Mouse (Mus musculus) intestine, embryonic 15.5 days (tissue): Measurements from ENCODE around the gene Irf5. TPM values are rescaled to one million over a fixed set of nuclear protein-coding genes. Genes with fewer than 3 reads are reported as not detected.
"Not testable (repeated sequence)": the region's sequence is repeated elsewhere in the genome, so short reads cannot be mapped to it uniquely, and the experiment has no call there.

Source experiments
- ATAC-seq: fragments of 200-750 bp; cut with Nextera tagmentation; 2 replicates; pipeline ENCODE4 v1.8.0; 2017; ENCODE audit warnings: moderate TSS enrichment, moderate library complexity
- H3K27ac ChIP-seq: fragments of 300-500 bp; sonication (generic); 2 replicates; pipeline ENCODE4 v1.5.1; 2015; ENCODE audit warnings: mild to moderate bottlenecking, inconsistent platforms
- H3K27me3 ChIP-seq: fragments of 300-500 bp; sonication (generic); replicated peaks from 2 replicates; pipeline ENCODE4 v1.6.1; 2015; ENCODE audit warnings: inconsistent platforms
- H3K36me3 ChIP-seq: fragments of 300-500 bp; sonication (generic); 2 replicates; pipeline ENCODE4 v1.6.1; 2015; ENCODE audit warnings: inconsistent platforms
- H3K4me1 ChIP-seq: fragments of 300-500 bp; sonication (generic); replicated peaks from 2 replicates; pipeline ENCODE4 v1.6.1; 2015; ENCODE audit warnings: inconsistent platforms
- H3K4me2 ChIP-seq: fragments of 300-500 bp; sonication (generic); replicated peaks from 2 replicates; pipeline ENCODE4 v1.6.1; 2015; ENCODE audit warnings: mild to moderate bottlenecking, inconsistent platforms
- H3K4me3 ChIP-seq: fragments of 300-500 bp; sonication (generic); replicated peaks from 2 replicates; pipeline ENCODE4 v1.5.1; 2015; ENCODE audit warnings: inconsistent platforms
- H3K9ac ChIP-seq: fragments of 300-500 bp; sonication (generic); 2 replicates; pipeline ENCODE4 v1.6.1; 2015; ENCODE audit warnings: inconsistent platforms
- H3K9me3 ChIP-seq: fragments of 300-500 bp; sonication (generic); 2 replicates; pipeline ENCODE4 v1.6.1; 2016; ENCODE audit warnings: inconsistent platforms
- WGBS: fragments of 180-500 bp; shearing (Covaris S2); methylation state at CpG from one replicate; pipeline ENCODE4 v1.1.7; 2015; 5-methylcytosine and 5-hydroxymethylcytosine counted together
- polyA plus RNA-seq: library from polyadenylated mRNA; unstranded; fragments of >200 nt; fragmentation: Nextera tagmentation; extraction: Ambion mirVana; gene quantifications from 2 replicates; pipeline ENCODE4 v1.2.1, GENCODE M21; 2015

Irf5 gene
- polyA plus RNA-seq, 1 experiment from 2014 or later: 7.1 TPM

- Histone ChIP-seq H3K9ac (no peak overlapping the region), H3K36me3 (peaks cover 24% of the 10 kb centered on the region; the same call in 1 of the 2 replicates), H3K4me1 (no peaks in the 10 kb centered on the region), H3K4me3 (no peak overlapping the region), H3K4me2 (no peak overlapping the region), H3K9me3 (no peaks in the 10 kb centered on the region), H3K27me3 (no peaks in the 10 kb centered on the region), H3K27ac (no peak overlapping the region)
- ATAC-seq: no peak
- 95% methylated on average over 2 of the region's 2 CpGs for WGBS
Measured at GRCm38 (mm10) chr6:29557112-29557511, 30.7 kb downstream of the Irf5 start.

GRCm38 (mm10) chr6:29576388-29576787, 50.0 kb downstream of the Irf5 start:
- H3K9ac ChIP-seq, H3K9me3 ChIP-seq, H3K4me1 ChIP-seq, H3K27ac ChIP-seq, H3K4me2 ChIP-seq, H3K27me3 ChIP-seq, H3K4me3 ChIP-seq, ATAC-seq: not testable (repeated sequence)
- 85% methylated on average over 3 of the region's 3 CpGs for WGBS
- H3K36me3 ChIP-seq: peaks cover 20% of the 10 kb centered on the region

- no peak overlapping the region for H3K27ac ChIP-seq
- no peaks in the 10 kb centered on the region for H3K27me3 ChIP-seq
- no peak overlapping the region for H3K9ac ChIP-seq
- 91% methylated on average over 1 of the region's 1 CpGs for WGBS
- ATAC-seq: no peak
- no peak overlapping the region for H3K4me2 ChIP-seq
- no peaks in the 10 kb centered on the region for H3K4me1 ChIP-seq
- peaks cover 13% of the 10 kb centered on the region for H3K36me3 ChIP-seq
- H3K9me3 ChIP-seq: no peaks in the 10 kb centered on the region
- no peak overlapping the region for H3K4me3 ChIP-seq
Measured at GRCm38 (mm10) chr6:29580770-29581169, 54.3 kb downstream of the Irf5 start.

GRCm38 (mm10) chr6:29581202-29581601, 54.8 kb downstream of the Irf5 start:
- H3K4me3 ChIP-seq: no peak overlapping the region
- WGBS: 92% methylated on average over 3 of the region's 3 CpGs
- no peak overlapping the region for H3K27ac ChIP-seq
- no peaks in the 10 kb centered on the region for H3K9me3 ChIP-seq
- H3K36me3 ChIP-seq: peaks cover 13% of the 10 kb centered on the region
- H3K9ac ChIP-seq: no peak overlapping the region
- no peaks in the 10 kb centered on the region for H3K4me1 ChIP-seq
- ATAC-seq: no peak
- H3K27me3 ChIP-seq: no peaks in the 10 kb centered on the region
- no peak overlapping the region for H3K4me2 ChIP-seq

Other genes starting within 250 kb of the Irf5 start
- gene Fam71f2, start 247.0 kb upstream of the Irf5 start, polyA plus RNA-seq: 0.24 and 0.39 TPM in 2 replicates
- not detected in 2 replicates for gene Fam71f1, start 207.5 kb upstream of the Irf5 start, polyA plus RNA-seq
- gene Calu, start 178.6 kb upstream of the Irf5 start, polyA plus RNA-seq: 289 and 306 TPM in 2 replicates
- gene Opn1sw, start 138.2 kb upstream of the Irf5 start, polyA plus RNA-seq: 0.29 and 0.53 TPM in 2 replicates
- gene Ccdc136, start 130.3 kb upstream of the Irf5 start, polyA plus RNA-seq: 7.4 and 7.7 TPM in 2 replicates
- 9.7 and 10.1 TPM in 2 replicates for gene Flnc, start 93.4 kb upstream of the Irf5 start, polyA plus RNA-seq
- gene Atp6v1f, start 58.9 kb upstream of the Irf5 start, polyA plus RNA-seq: 294 and 331 TPM in 2 replicates
- gene Atp6v1fnb, start 55.2 kb upstream of the Irf5 start, polyA plus RNA-seq: 0.24 TPM in 1 of 2 replicates, not detected in the other
- 13.7 and 15.5 TPM in 2 replicates for gene Kcp, start 18.7 kb upstream of the Irf5 start, polyA plus RNA-seq
- gene Tnpo3, start 83.3 kb downstream of the Irf5 start, polyA plus RNA-seq: 72.6 and 78.8 TPM in 2 replicates
- gene Tspan33, start 167.6 kb downstream of the Irf5 start, polyA plus RNA-seq: 5.2 and 6.8 TPM in 2 replicates
- 29.4 and 30.1 TPM in 2 replicates for gene Smo, start 208.9 kb downstream of the Irf5 start, polyA plus RNA-seq
- 62.1 and 70.2 TPM in 2 replicates for gene Ahcyl2, start 241.4 kb downstream of the Irf5 start, polyA plus RNA-seq